Mouse (Mus musculus): ENCODE data around the gene Hist1h3f.

DNA sequence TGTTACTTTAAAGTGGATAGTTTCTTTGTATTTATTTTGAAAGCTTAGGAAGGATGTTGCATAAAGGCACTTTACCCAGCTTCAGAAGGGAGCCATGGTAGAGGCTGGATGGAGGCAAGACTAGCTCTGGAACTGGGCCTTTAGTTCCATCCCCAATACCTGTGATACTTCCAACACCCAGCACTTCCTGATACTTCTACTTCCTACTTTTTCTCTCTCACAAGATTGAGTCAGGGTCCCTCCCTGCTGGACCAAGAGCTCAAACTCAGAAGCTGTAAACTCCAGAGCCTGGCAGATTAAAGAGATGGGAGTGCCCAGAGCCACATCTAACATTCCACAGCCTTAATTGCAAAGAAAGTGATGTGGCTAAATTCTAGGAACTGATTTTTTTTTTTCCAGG, 40.5 kb downstream of the Hist1h3f start:
- TF ChIP-seq CTCF (IDR thresholded peaks at IDR 0.05; ENCODE audit: low read depth, low read length) (no peak), POLR2A (IDR thresholded peaks at IDR 0.05; ENCODE audit: extremely low read depth, insufficient read depth, low read length) (no peak)

Data from liver, adult 2 months (tissue).